Mouse (Mus musculus) liver, embryonic 14.5 days (tissue): ENCODE results near the gene Zfp758.
"Not testable (repeated sequence)": the region's sequence is repeated elsewhere in the genome, so short reads cannot be mapped to it uniquely, and the experiment has no call there.

Experiments used
- CTCF ChIP-seq: IDR thresholded peaks from 2 replicates; pipeline ENCODE4 v1.5.1; 2016; ENCODE audit warnings: antibody characterized with exemption, low read depth, control low read depth
- EP300 ChIP-seq: IDR thresholded peaks from 2 replicates; pipeline ENCODE4 v1.6.1; 2016; ENCODE audit warnings: antibody characterized with exemption, low read depth

- not testable (repeated sequence) for TF ChIP-seq CTCF, EP300
These were observed 46.0 kb upstream of the Zfp758 start for GRCm38 (mm10) chr17:22315247-22315646.
